ENCODE assay signal across 33 mouse cellular contexts in genomic region chr17:5050266-5050665, GRCm38 (mm10). TPM values are rescaled to one million over a fixed set of nuclear protein-coding genes. Genes with fewer than 3 reads are reported as not detected.
DNase-seq lines count a peak whose midpoint lies in the region; ATAC-seq and TF ChIP-seq lines count a peak whose summit lies in the region.
"Had no signal": no experiment of that assay in that cellular context is flagged by ENCODE, and none has a peak within 500 bp of the region (broad histone marks: within the 10 kb centered on the region; RNA-seq: fewer than 3 reads in every experiment).

No protein-coding gene starts in this region.

- no peak overlapping the region for H3K9ac ChIP-seq in liver, adult 2 months (ENCODE audit: low read depth, low read length)
- no peak overlapping the region for H3K9ac ChIP-seq in kidney, embryonic 16.5 days (replicated peaks; ENCODE audit: low read length)
- no peak overlapping the region for H3K9ac ChIP-seq in intestine, postnatal 0 days (ENCODE audit: low read depth, low read length)
- H3K9ac ChIP-seq: embryonic facial prominence, embryonic 12.5 days; heart, embryonic 13.5 days; hindbrain, embryonic 14.5 days; neural tube, embryonic 12.5 days had no signal

- H3K9me3 ChIP-seq in kidney, embryonic 16.5 days (ENCODE audit: low read length) = no peaks in the 10 kb centered on the region
- H3K9me3 ChIP-seq in intestine, postnatal 0 days (ENCODE audit: control insufficient read depth) = no peaks in the 10 kb centered on the region
- H3K9me3 ChIP-seq: embryonic facial prominence, embryonic 12.5 days; forebrain, embryonic 10.5 days; heart, embryonic 13.5 days; neural tube, embryonic 12.5 days had no signal

- whole genome bisulfite sequencing in liver, adult 2 months = 51% methylated on average over 8 of the region's 8 CpGs
- 40% methylated on average over 8 of the region's 8 CpGs for WGBS in kidney, adult 2 months
- WGBS in kidney, embryonic 16.5 days = 57% methylated on average over 8 of the region's 8 CpGs
- 71% methylated on average over 8 of the region's 8 CpGs for WGBS in intestine, postnatal 0 days

- no peaks in the 10 kb centered on the region for H3K36me3 ChIP-seq in liver, adult 2 months (ENCODE audit: control insufficient read depth, insufficient read depth, low read length)
- no peaks in the 10 kb centered on the region for H3K36me3 ChIP-seq in kidney, adult 2 months (ENCODE audit: control insufficient read depth, insufficient read depth, low read length)
- no peaks in the 10 kb centered on the region for H3K36me3 ChIP-seq in kidney, embryonic 16.5 days (ENCODE audit: insufficient read depth, low read length)
- H3K36me3 ChIP-seq in intestine, postnatal 0 days (ENCODE audit: control insufficient read depth, insufficient read depth) = no peaks in the 10 kb centered on the region
- H3K36me3 ChIP-seq: embryonic facial prominence, embryonic 12.5 days; neural tube, embryonic 12.5 days had no signal

- H3K4me1 ChIP-seq in liver, adult 2 months (ENCODE audit: control insufficient read depth, insufficient read depth, low read length) = peaks cover 18% of the 10 kb centered on the region
- H3K4me1 ChIP-seq in kidney, adult 2 months (ENCODE audit: control insufficient read depth, insufficient read depth, low read length) = peaks cover 40% of the 10 kb centered on the region
- H3K4me1 ChIP-seq in kidney, embryonic 16.5 days (ENCODE audit: insufficient read depth, low read length) = peaks cover 60% of the 10 kb centered on the region
- H3K4me1 ChIP-seq in intestine, postnatal 0 days (replicated peaks; ENCODE audit: control insufficient read depth, insufficient read depth, low read length) = peaks cover 11% of the 10 kb centered on the region; the same call in 1 of the 2 replicates

- H3K79me2 ChIP-seq in liver, adult 2 months (ENCODE audit: control insufficient read depth, insufficient read depth, low read length) = peaks cover 58% of the 10 kb centered on the region

- no peak overlapping the region for H3K4me2 ChIP-seq in kidney, embryonic 16.5 days (replicated peaks; ENCODE audit: low read depth, low read length)
- H3K4me2 ChIP-seq in intestine, postnatal 0 days (replicated peaks; ENCODE audit: low read depth) = no peak overlapping the region
- H3K4me2 ChIP-seq: embryonic facial prominence, embryonic 12.5 days; hindbrain, embryonic 14.5 days; liver, embryonic 11.5 days; neural tube, embryonic 12.5 days had no signal

- ATAC-seq in kidney, embryonic 16.5 days (ENCODE audit: low FRiP score, low TSS enrichment) = no peak
- no peak for ATAC-seq in intestine, postnatal 0 days
- ATAC-seq in megakaryocyte, adult 5-6 weeks (ENCODE audit: poor library complexity, severe bottlenecking) = no peak
- ATAC-seq: forebrain, embryonic 16.5 days; lung, postnatal 0 days; midbrain, embryonic 16.5 days had no signal

- TF ChIP-seq CTCF in liver, adult 2 months (IDR thresholded peaks at IDR 0.05; ENCODE audit: low read depth, low read length) = no peak
- TF ChIP-seq CTCF in kidney, adult 2 months (conservative IDR thresholded peaks at IDR 0.05; ENCODE audit: insufficient read depth, insufficient read length, low read depth, low read length) = no peak
- no peak for TF ChIP-seq CTCF in intestine, postnatal 0 days (IDR thresholded peaks at IDR 0.05; ENCODE audit: low read depth)

- no peak for TF ChIP-seq POLR2A in liver, adult 2 months (IDR thresholded peaks at IDR 0.05; ENCODE audit: extremely low read depth, insufficient read depth, low read length)
- no peak for TF ChIP-seq POLR2A in kidney, adult 2 months (IDR thresholded peaks at IDR 0.05; ENCODE audit: low read depth, low read length)

- no peaks in the 10 kb centered on the region for H3K27me3 ChIP-seq in liver, adult 2 months (ENCODE audit: control insufficient read depth, insufficient read depth, low read length)
- H3K27me3 ChIP-seq in kidney, adult 2 months (replicated peaks; ENCODE audit: control insufficient read depth, insufficient read depth, low read length) = no peaks in the 10 kb centered on the region
- H3K27me3 ChIP-seq in kidney, embryonic 16.5 days (ENCODE audit: insufficient read depth, low read length) = no peaks in the 10 kb centered on the region
- no peaks in the 10 kb centered on the region for H3K27me3 ChIP-seq in intestine, postnatal 0 days (replicated peaks; ENCODE audit: control insufficient read depth, insufficient read depth, low read length)
- H3K27me3 ChIP-seq: CH12.LX; embryonic facial prominence, embryonic 12.5 days; neural tube, embryonic 12.5 days had no signal

- peak; percentile 65 for DNase-seq in liver, adult 2 months (ENCODE audit: extremely low read depth, low read depth, low spot score)
- DNase-seq in liver = no peak
- peak; percentile 80 for DNase-seq in kidney, adult 2 months
- DNase-seq in kidney, postnatal 4 days = peak; percentile 34 to 62
- no peak for DNase-seq in urinary bladder, postnatal 10 days (ENCODE audit: low spot score)
- DNase-seq: adrenal gland, postnatal 14 days; cerebellum, adult 11 months; cerebellum, adult 9-10 months; cerebellum, postnatal 36 days; gastrocnemius, adult 2 months; gastrocnemius, postnatal 36 days; lung, adult 18-20 months; lung, postnatal 4 days; right cerebral cortex, adult 18-20 months; right cerebral cortex, postnatal 4 days; thymus, adult 18-20 months; thymus, postnatal 25 days had no signal

- no peak overlapping the region for H3K4me3 ChIP-seq in liver, adult 2 months (ENCODE audit: insufficient read depth, low read depth, low read length)
- no peak overlapping the region for H3K4me3 ChIP-seq in kidney, adult 2 months (ENCODE audit: insufficient read depth, low read depth, low read length)
- no peak overlapping the region for H3K4me3 ChIP-seq in kidney, embryonic 16.5 days (ENCODE audit: low read length)
- H3K4me3 ChIP-seq in intestine, postnatal 0 days (ENCODE audit: low read depth, low read length) = no peak overlapping the region
- H3K4me3 ChIP-seq: embryonic facial prominence, embryonic 12.5 days; forebrain, embryonic 10.5 days; gastrocnemius, adult 2 months; heart, adult 2 months; heart, embryonic 13.5 days; neural tube, embryonic 12.5 days had no signal

- H3K27ac ChIP-seq in liver, adult 2 months (replicated peaks; ENCODE audit: insufficient read depth, low read depth, low read length) = no peak overlapping the region
- peak overlapping the region; percentile 70; the same call in 1 of the 2 replicates for H3K27ac ChIP-seq in kidney, adult 2 months (ENCODE audit: insufficient read depth, low read depth, low read length)
- H3K27ac ChIP-seq in kidney, embryonic 16.5 days (ENCODE audit: low read length) = 0 out of 2 replicates have a peak overlapping the region, but pooled peaks have one; percentile 43
- no peak overlapping the region for H3K27ac ChIP-seq in intestine, postnatal 0 days (ENCODE audit: low read depth, low read length)
- H3K27ac ChIP-seq: embryonic facial prominence, embryonic 12.5 days; forebrain, embryonic 10.5 days; gastrocnemius, adult 2 months; heart, adult 2 months; heart, embryonic 13.5 days; hindbrain, embryonic 14.5 days; kidney, postnatal 0 days; neural tube, embryonic 12.5 days; stomach, postnatal 0 days had no signal

RNA-seq across cellular contexts. Expression of gene Arid1b, which starts 56.1 kb away (rescaled TPM):
- 9.7 and 12.5 TPM in 2 replicates for total RNA-seq in liver, adult 2 months (2014; rRNA removed)
- 11.7 and 12.1 TPM in 2 replicates for polyA plus RNA-seq in liver, adult 2 months (2012; rRNA removed)
- 20.6 and 22.0 TPM in 2 replicates for polyA plus RNA-seq in kidney, adult 2 months (2012; rRNA removed)
- polyA plus RNA-seq in kidney, embryonic 16.5 days (2015; fragmentation: Nextera tagmentation; extraction: Ambion mirVana) = 10.9 and 11.0 TPM in 2 replicates
- polyA plus RNA-seq in intestine, postnatal 0 days (2015; fragmentation: Nextera tagmentation; extraction: Ambion mirVana) = 4.8 and 4.9 TPM in 2 replicates
- 23.0 and 28.1 TPM in 2 replicates for total RNA-seq in megakaryocyte, adult 5-6 weeks (2015)
- total RNA-seq in megakaryocyte, adult 5-6 weeks (2017) = 15.2 and 19.0 TPM in 2 replicates

Comparison
In these comparisons a context has a peak if more than half of its experiments do, and no peak if none do; other contexts are left out.
1. DNase-seq: peak in liver, adult 2 months (single experiment), kidney, adult 2 months (single experiment) and kidney, postnatal 4 days (2 of 2); none in liver (single experiment) and urinary bladder, postnatal 10 days (single experiment).
2. H3K27ac ChIP-seq: peak in kidney, adult 2 months (single experiment) and kidney, embryonic 16.5 days (single experiment); none in liver, adult 2 months (single experiment) and intestine, postnatal 0 days (single experiment).